Mouse (Mus musculus): ENCODE measurements around the gene Ptch1.

GRCm38 (mm10) chr13:63522832-63523231 lies 50.6 kb downstream of the Ptch1 start:
- no peak for TF ChIP-seq GATA1 (IDR thresholded peaks at IDR 0.05; ENCODE audit: borderline replicate concordance, low read length)
- no peak for TF ChIP-seq FLI1 (IDR thresholded peaks at IDR 0.05; ENCODE audit: low read length)

Data from megakaryocyte, embryonic 14.5 days (primary cell).